Mouse (Mus musculus): Measurements from ENCODE around the gene Prmt1. TPM values are rescaled to one million over a fixed set of nuclear protein-coding genes. Genes with fewer than 3 reads are reported as not detected.

Prmt1 gene
- polyA plus RNA-seq, 1 experiment from 2014 or later = 697 TPM

DNA sequence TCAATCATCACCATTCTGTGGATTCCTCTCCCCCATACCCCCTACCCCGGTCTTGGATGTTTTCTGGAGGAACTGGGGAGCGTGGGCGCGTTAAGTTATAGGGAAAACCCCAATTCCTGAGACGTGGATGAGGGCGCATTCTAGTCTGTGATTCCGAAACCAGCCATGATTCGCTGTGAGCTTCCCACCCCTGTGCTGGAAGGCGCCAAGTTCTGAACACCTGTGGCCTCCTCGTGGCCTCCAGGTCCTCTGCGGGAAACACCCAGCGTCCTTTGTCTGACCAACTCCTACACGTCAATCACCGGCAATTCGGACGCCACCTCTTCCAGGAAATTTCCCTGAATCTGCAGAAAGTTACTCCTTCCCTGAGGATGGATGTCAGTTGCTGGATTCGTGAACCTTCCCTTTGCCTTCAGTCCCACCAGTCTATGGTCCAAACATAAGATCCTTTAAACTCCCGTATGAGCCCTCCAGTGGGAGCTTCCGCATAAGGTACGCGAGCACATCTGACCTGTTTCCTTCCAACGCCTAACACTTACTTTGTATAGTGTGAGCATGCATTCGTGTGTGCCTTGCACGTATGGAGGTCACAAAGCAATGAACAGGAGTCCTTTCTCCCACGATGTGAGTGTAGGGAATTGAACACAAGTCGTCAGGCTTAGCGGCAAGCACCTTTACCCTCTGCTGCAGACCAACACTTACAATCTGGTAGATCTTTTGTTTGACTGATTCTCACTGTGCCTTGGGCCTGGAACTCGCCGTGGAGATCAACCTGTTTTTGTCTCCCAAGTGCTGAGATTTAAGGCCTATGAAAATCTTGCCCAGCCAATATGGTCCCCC is 731 bp upstream of the Prmt1 start:
- Histone ChIP-seq H3K4me1 (peaks cover 36% of the 10 kb centered on the region), H3K36me3 (replicated peaks) (peaks cover 1% of the 10 kb centered on the region), H3K9ac (peak overlapping the region; percentile 55), H3K27ac (peak overlapping the region; percentile 94), H3K4me2 (peak overlapping the region; percentile 57), H3K9me3 (no peaks in the 10 kb centered on the region), H3K4me3 (peak overlapping the region; percentile 87), H3K27me3 (replicated peaks) (no peaks in the 10 kb centered on the region)
- peak; percentile 26 for ATAC-seq (replicated peaks)
- WGBS = 0% methylated on average over 29 of the region's 29 CpGs

DNA sequence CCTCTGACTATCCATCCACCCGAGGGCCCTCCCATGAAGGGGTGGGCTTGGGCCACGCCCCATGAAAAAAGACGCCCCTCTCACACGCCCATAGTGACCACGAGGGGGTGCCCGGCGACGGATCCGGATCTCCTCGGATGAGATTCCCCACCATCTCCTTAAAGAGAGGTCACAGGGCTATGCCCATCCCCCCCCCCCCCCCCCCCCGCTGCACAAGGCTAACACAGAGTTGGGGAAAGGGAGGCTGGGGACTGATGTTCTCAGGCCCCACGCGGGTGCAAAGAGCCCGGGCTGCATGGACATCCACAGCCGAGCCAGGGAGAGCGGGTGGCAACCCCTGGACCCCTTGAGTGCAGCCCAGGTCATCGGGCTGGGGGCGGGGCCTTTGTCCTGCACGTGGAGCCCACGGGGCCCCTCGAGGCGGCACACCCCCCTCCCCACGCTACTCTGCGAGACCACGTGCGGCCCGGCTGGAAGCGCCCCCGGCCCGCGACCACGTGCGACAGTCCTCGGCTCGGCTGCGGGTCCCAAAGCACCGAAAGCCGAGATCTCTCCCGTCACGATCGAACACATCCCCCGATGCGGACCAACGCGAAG is 675 bp downstream of the Prmt1 start:
- WGBS = 1% methylated on average over 43 of the region's 45 CpGs
- Histone ChIP-seq H3K4me1 (peaks cover 36% of the 10 kb centered on the region), H3K4me2 (peak overlapping the region; percentile 59), H3K4me3 (peak overlapping the region; percentile 87), H3K9me3 (no peaks in the 10 kb centered on the region), H3K9ac (peak overlapping the region; percentile 95), H3K27me3 (replicated peaks) (no peaks in the 10 kb centered on the region), H3K36me3 (replicated peaks) (peaks cover 14% of the 10 kb centered on the region), H3K27ac (peak overlapping the region; percentile 95)
- ATAC-seq (replicated peaks) = peak; percentile 4

DNA sequence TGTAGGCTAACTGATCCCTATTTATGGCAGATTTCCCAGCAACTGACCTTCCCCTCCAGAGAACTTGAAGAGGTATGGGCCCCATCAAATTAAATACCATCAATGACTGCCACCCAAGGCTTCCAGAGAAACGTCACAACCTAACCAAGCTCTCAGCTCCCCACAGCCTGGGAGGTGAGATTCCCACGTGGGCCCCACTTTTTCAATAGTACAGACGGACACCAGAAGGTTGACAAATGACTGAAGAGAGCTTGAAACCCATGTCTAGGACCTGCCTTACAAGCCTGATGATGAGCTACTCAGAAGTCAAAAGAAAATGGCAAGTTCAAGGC is 1.6 kb downstream of the Prmt1 start:
- WGBS = 34% methylated on average over 3 of the region's 3 CpGs
- Histone ChIP-seq H3K4me1 (peaks cover 36% of the 10 kb centered on the region), H3K9ac (no peak overlapping the region), H3K27ac (no peak overlapping the region), H3K4me2 (peak overlapping the region; percentile 59), H3K27me3 (replicated peaks) (no peaks in the 10 kb centered on the region), H3K9me3 (no peaks in the 10 kb centered on the region), H3K36me3 (replicated peaks) (peaks cover 22% of the 10 kb centered on the region), H3K4me3 (peak overlapping the region; percentile 87)
- no peak for ATAC-seq (replicated peaks)

DNA sequence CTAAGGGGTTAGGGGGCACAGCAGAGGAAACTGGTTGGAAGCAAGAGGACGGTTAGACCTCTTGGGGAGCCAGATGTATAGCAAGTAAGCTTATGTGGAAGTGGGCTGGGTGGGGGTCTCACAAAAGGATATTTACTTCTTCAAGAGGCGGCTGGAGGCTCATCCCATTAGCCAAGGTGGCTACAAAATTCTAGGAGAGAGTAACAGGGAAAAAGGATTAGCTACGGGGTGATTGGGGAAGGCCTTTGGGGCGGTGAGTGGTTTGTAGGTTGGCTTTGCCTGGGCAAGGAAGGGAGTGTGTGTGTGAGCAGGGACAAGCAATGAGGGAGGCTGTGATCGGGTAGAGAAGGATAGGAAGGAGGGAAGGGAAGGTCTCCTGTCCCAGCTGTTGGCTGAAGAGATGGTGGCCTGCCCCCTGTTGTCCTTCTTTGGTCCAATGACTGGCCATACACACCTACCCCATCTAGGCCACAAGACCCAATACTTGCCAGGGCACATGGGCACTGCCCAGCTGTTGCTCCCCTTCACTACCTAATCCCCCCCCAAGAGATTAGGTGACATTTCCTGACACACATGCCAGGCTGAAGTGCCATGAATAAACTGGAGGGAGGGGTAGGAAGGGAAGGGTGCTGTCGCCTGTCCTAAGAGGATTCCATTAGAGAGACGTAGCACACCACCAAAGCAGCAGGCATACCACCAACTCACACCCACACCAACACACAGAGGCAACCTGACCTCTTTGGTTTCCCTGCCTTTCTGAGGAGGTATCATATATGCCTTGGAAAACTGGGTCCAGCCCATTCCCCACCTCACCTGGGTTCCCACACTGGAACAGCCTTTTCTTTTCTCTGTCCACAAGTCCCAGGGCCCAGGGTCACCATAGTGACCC is 2.2 kb downstream of the Prmt1 start:
- no peaks in the 10 kb centered on the region for H3K27me3 ChIP-seq (replicated peaks)
- no peak overlapping the region; the same call in 1 of the 2 replicates for H3K9ac ChIP-seq
- peaks cover 36% of the 10 kb centered on the region for H3K4me1 ChIP-seq
- peak overlapping the region; percentile 87 for H3K4me3 ChIP-seq
- WGBS = 56% methylated on average over 7 of the region's 7 CpGs
- peaks cover 28% of the 10 kb centered on the region for H3K36me3 ChIP-seq (replicated peaks)
- ATAC-seq (replicated peaks) = no peak
- H3K27ac ChIP-seq = peak overlapping the region; percentile 18; the same call in 1 of the 2 replicates
- H3K9me3 ChIP-seq = no peaks in the 10 kb centered on the region
- H3K4me2 ChIP-seq = peak overlapping the region; percentile 59

DNA sequence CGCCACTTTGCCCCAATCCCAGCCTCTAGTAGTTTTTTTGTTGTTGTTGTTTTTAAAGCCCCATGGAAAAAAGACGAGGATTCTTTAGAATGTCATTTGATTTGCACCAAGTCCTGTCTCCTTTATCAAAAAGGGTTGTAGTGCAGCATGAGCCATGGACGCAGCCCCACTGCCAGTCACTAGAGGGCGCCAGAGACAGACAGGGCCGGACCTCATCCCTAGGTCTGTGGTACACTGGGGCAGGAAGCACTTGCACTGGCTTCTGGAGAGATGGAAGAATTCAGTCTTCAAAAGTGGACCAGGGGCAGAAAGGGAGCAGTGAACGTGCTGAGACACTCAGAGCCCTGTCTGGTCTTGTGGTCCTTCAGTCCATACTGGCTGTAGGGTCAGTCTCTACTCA is 3.3 kb downstream of the Prmt1 start:
- peaks cover 36% of the 10 kb centered on the region for H3K36me3 ChIP-seq (replicated peaks)
- H3K9ac ChIP-seq = no peak overlapping the region
- no peaks in the 10 kb centered on the region for H3K27me3 ChIP-seq (replicated peaks)
- H3K4me1 ChIP-seq = peaks cover 30% of the 10 kb centered on the region
- H3K4me3 ChIP-seq = no peak overlapping the region
- 35% methylated on average over 6 of the region's 6 CpGs for WGBS
- H3K9me3 ChIP-seq = no peaks in the 10 kb centered on the region
- H3K4me2 ChIP-seq = no peak overlapping the region
- ATAC-seq (replicated peaks) = no peak
- no peak overlapping the region for H3K27ac ChIP-seq

DNA sequence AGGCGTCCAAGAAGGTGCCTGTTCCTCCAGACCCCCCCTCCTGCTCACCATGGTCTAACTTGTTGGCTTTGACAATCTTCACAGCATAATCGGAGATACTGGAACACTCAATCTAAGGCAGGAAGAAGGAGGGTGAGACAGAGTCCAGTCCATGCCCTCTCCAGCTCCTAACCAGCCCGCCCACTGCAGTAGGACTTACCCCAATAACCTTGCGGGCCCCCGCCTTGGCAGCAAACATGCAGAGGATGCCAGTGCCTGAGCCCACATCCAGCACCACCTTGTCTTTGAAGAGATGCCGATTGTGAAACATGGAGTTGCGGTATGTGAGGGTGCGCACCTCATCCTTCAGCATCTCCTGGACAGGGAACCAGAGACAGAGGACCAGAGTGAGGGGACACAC is 4.8 kb downstream of the Prmt1 start:
- no peak overlapping the region for H3K9ac ChIP-seq
- H3K4me3 ChIP-seq = no peak overlapping the region
- H3K27me3 ChIP-seq (replicated peaks) = no peaks in the 10 kb centered on the region
- no peak overlapping the region for H3K4me2 ChIP-seq
- WGBS = 98% methylated on average over 8 of the region's 8 CpGs
- no peak overlapping the region for H3K27ac ChIP-seq
- no peaks in the 10 kb centered on the region for H3K9me3 ChIP-seq
- H3K36me3 ChIP-seq (replicated peaks) = peaks cover 51% of the 10 kb centered on the region
- ATAC-seq (replicated peaks) = no peak
- peaks cover 24% of the 10 kb centered on the region for H3K4me1 ChIP-seq

DNA sequence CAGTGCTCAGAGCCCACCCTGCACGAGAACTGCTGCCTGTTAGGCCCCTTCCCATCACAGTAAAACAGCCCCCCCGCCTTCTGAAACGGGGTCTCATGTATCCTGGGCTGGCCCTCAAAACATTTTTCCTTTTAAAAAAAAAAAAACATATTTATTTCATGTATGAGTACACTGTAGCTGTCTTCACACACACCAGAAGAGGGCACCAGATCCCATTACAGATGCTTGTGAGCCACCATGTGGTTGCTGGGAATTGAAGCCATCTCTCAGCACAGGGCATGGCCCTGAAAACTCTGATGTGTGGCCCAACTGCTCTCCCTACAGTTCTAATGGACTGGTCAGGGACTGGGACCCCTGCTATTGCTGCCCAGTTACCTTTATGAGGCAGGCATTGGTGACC is 8.1 kb downstream of the Prmt1 start:
- 93% methylated on average over 3 of the region's 3 CpGs for WGBS
- Histone ChIP-seq H3K9ac (no peak overlapping the region), H3K36me3 (replicated peaks) (peaks cover 58% of the 10 kb centered on the region)

DNA sequence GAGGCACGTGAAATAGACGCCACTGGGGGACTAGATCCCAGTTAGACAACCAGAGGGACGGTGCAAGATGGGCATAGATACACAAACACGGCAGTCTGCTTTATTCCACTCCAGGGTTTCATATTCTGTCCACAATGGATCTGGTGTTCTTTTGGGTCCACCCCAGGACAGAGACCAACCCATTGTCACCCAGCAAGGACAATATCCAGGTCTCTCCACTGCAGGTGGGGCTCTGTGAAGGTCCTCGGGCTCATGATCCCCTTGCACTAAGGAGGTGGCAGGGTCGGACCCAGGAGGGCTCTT is 11.3 kb downstream of the Prmt1 start:
- Histone ChIP-seq H3K4me2 (peak overlapping the region; percentile 84), H3K9me3 (no peaks in the 10 kb centered on the region), H3K27ac (peak overlapping the region; percentile 89), H3K9ac (0 out of 2 replicates have a peak overlapping the region, but pooled peaks have one; percentile 14), H3K4me3 (peak overlapping the region; percentile 47; the same call in 1 of the 2 replicates), H3K36me3 (replicated peaks) (peaks cover 39% of the 10 kb centered on the region), H3K4me1 (peaks cover 41% of the 10 kb centered on the region), H3K27me3 (replicated peaks) (no peaks in the 10 kb centered on the region)
- no peak for ATAC-seq (replicated peaks)
- 21% methylated on average over 6 of the region's 6 CpGs for whole genome bisulfite sequencing

More for the DNA sequence above, 8.1 kb downstream of the Prmt1 start:
- Histone ChIP-seq H3K4me1 (peaks cover 20% of the 10 kb centered on the region), H3K27ac (no peak overlapping the region), H3K4me2 (no peak overlapping the region), H3K9me3 (no peaks in the 10 kb centered on the region), H3K4me3 (no peak overlapping the region), H3K27me3 (replicated peaks) (no peaks in the 10 kb centered on the region)
- ATAC-seq (replicated peaks) = no peak

DNA sequence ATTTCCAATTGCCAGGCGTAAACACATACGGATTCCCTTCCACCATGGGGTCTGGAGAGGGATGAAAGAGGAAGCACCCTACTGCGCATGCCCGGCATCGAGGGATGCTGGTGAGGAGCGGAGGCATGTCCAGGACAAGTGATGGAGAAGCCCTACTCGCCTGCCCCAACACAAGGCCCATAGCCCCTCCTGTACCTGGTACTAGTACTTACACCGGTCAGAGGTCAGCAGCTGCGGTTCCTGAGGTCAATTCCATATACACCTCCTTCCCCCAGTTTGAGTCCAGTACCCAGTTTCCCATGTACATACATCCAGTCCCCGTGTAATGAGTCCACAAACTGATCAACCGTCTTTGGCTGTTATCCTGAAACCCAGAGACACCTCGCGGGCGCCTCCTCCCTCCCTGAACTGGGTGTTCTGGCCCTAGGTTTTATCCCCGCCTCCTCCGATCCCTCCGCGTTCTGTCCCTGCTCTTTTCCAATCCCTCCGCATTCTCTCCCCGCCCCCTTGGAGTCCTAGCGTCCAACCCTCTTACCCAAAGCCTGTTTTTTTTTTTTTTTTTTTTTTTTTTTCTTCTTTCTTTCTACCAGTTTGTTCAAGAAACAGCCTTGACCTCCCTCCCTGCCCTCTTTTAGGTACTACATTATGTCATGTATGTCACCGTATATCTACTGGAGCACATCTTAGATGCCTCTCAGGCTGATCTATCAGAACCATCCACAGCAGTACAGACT is 11.8 kb downstream of the Prmt1 start, which contains the start of gene Cpt1c:
Cpt1c (minus strand) TSS at position 469 of the 734 bp plus-strand sequence.
- peak within 1 kb of the TSS; percentile 71 for H3K9ac ChIP-seq
- WGBS = 1% methylated on average over 22 of the region's 22 CpGs

DNA sequence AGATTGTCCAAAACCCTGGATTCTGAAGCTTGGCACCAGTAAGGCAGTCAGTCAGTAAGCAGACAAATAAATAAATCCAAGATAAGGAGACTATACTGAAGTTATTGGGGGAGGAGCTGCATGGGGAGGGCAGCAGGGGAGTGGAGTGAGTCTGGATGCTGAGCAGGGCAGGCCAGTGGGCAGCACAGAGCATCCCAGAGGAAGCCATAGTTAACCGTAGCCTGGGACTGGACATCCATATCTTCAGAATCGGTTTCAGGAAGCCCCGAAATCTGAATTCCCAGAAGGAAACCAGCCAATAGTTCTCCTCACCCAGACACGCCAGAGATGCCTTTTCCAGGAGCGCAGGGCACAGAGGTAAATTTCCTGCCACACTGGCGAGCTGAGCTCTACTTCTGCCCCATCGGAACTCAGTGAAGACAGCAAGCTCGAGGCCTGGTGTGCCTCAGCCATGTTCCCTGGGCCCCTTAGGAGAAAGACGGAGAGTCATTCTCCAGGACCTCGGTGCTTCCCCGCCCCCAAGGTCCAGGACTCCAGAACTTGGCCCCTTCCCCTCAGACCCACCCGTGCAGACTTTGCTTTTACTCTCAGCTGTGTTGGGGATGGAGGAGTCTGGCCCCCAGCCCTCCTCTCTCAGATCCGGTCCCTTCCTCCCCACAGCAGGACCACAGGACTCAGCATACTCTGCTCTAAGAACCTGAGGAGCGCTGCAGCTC is 12.8 kb downstream of the Prmt1 start:
- Histone ChIP-seq H3K27me3 (replicated peaks) (no peaks in the 10 kb centered on the region), H3K4me2 (peak overlapping the region; percentile 84), H3K4me1 (peaks cover 41% of the 10 kb centered on the region), H3K4me3 (peak overlapping the region; percentile 47), H3K9ac (peak overlapping the region; percentile 71), H3K36me3 (replicated peaks) (peaks cover 24% of the 10 kb centered on the region), H3K27ac (peak overlapping the region; percentile 89), H3K9me3 (no peaks in the 10 kb centered on the region)
- WGBS = 26% methylated on average over 14 of the region's 14 CpGs
- no peak for ATAC-seq (replicated peaks)

More for the DNA sequence above, 11.8 kb downstream of the Prmt1 start, which contains the start of gene Cpt1c:
- Histone ChIP-seq H3K4me1 (peaks cover 41% of the 10 kb centered on the region), H3K27ac (peak within 1 kb of the TSS; percentile 89), H3K9me3 (no peaks in the 10 kb centered on the region), H3K27me3 (replicated peaks) (no peaks in the 10 kb centered on the region), H3K4me3 (peak within 1 kb of the TSS; percentile 47), H3K36me3 (replicated peaks) (peaks cover 34% of the 10 kb centered on the region), H3K4me2 (peak within 1 kb of the TSS; percentile 84)
- peak; percentile 48 for ATAC-seq (replicated peaks)

DNA sequence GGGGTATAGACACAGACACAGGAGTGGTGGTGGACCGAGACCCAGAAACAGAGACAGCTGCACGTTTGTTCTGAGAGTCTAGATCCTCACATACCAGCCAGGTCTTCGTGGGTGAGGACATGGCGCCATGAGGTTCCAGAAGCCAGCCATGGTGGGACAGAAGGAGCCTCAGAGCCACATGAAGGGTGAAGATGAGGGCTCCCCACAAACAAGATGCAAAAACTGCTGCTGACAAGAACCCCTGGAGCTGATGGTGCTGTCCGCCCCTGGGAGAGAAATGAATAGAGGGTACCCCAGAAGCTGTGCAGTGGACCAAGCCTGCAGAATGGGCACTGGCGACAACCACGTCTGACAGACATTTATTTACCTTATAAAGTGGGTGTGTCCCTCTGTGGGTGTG is 15.2 kb downstream of the Prmt1 start:
- H3K27ac ChIP-seq = peak overlapping the region; percentile 82
- WGBS = 70% methylated on average over 7 of the region's 7 CpGs
- ATAC-seq (replicated peaks) = no peak

More for the DNA sequence above, 15.2 kb downstream of the Prmt1 start:
- Histone ChIP-seq H3K4me3 (peak overlapping the region; percentile 47), H3K9ac (peak overlapping the region; percentile 45), H3K36me3 (replicated peaks) (peaks cover 4% of the 10 kb centered on the region; the same call in 1 of the 2 replicates), H3K4me1 (peaks cover 41% of the 10 kb centered on the region), H3K27me3 (replicated peaks) (no peaks in the 10 kb centered on the region), H3K4me2 (peak overlapping the region; percentile 59), H3K9me3 (no peaks in the 10 kb centered on the region)
